Mouse (Mus musculus) frontal cortex, postnatal 36 days (tissue): ENCODE results near the gene Tmem151a.
A peak's percentile ranks its signal among the peaks of the same experiment; 100 is the strongest.

Experiments
- DNase-seq, 2 experiments: peaks; one replicate each; pipeline ENCODE4 v3.0.0; 2022; ENCODE audit warnings: low spot score in 2 of 2

Gene Tmem151a

DNA sequence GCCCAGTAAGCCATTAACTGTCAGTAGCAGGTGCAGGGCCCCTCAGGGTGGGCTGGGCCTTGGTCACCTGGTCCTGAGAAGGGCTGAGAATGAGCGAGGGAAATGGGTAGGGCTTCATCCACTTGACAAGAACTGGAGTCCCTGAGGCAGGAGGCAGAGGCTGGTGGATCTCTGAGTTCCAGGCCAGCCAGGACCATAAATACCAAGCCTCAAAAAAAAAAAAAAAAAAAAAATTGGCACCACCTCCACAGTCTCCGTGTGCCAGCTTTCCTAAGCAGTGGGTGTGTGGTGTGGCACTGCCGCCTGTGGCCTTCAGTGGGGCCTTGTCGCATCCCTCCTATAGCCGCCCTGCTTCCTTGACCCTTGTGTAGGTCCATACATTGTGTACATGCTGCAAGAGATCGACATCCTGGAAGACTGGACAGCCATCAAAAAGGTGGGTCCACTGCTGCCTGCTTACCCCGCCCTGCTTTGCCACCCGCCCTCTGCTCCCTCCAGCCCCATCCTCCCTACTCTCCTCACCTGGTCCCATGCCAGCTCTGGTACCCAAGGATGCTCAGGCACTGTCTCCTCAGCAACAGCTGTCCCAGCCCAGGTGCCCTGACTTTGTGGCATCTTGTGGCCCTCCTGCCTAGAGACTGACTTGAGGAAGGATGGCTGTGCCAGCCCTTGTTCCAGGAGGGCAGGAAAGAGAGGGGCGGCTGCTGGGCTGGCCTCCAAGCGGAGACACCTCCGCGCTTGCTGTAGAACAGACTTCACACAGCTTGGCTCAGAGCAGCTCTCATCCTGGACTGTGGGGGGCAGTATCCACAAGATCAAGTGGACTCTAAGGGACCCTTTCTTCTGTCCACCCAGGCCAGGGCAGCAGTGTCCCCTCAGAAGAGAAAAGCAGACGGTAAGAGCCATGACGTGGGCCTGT, 36.9 kb downstream of the Tmem151a start:
- peak in 1 of 2 experiments; percentile 84 for DNase-seq

DNA sequence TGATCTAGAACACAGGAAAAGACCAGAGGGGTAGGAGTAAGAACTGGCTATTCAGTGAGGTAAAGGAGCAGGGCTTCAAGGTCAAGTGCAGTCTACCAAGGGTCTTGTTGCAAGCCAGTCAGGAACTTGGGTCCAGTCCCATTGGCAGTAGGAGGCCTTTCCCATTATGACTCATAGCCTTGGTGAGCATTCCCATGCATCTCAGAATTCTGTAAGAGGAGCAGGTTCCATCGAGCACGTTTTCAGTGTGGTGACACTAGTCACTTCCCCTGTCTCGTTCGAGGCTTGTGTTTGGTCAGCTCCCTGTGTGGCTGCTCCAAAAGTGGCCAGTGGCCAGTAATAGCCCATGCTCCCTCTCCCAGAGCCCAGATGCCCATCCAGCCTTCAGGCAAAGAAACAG, 39.8 kb downstream of the Tmem151a start:
- DNase-seq: peak in 1 of 2 experiments; percentile 38

DNA sequence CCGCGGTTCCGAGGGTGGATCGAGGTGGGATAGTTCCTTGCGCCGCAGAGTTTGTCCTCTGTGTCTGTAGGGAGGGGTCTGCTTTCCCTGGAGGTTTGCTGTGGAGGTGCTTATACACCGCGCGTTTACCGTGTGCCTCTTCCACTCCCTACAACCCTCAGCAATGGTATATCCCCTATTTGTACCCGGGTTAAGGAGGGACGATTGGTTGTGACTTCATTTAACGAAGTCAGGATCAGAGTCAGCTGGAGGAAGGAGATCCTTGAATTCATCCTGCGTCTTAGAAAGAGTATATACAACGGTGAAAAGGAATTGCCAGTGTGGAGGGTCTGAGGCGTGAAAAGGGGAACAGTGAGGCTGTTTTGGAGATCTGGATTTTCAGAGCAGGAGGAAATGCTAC, 43.7 kb downstream of the Tmem151a start:
- DNase-seq: no peak

DNA sequence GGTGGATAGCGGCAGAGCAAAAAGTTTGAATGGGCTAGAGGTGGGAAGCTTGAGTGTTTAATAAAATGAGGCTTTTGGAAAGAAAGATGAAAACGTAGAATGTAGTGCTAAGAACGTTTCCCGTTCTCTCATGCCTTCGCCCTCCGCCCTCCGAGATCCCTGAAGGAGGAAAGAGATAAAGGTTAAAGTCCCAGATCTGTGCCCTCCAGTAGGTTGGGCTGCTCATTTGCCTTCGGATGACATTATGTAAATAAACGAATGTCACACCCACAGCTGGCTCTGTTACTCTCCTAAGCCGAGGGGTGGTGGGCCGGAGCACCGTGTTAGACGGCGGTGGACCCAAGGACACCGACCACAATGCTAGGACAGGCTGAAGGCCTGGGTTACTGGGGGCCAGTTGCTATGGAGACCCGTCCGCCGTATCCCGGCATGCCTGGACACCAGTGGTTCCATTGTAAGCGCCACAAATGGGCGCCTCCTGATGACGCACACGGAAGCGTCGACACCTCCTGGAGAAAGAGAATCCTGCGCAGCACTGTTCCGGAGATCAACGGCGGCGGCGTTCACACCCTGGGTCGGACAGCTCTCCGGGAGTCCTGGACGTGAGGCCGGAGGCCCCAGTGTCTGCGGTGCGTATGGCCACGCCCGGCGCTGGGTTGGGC, 44.3 kb downstream of the Tmem151a start, which contains the start of gene Brms1:
Gene Brms1, plus strand, starts transcription at position 493 of the 662 bp plus-strand sequence.
- DNase-seq: peak; percentile 93 to 97

DNA sequence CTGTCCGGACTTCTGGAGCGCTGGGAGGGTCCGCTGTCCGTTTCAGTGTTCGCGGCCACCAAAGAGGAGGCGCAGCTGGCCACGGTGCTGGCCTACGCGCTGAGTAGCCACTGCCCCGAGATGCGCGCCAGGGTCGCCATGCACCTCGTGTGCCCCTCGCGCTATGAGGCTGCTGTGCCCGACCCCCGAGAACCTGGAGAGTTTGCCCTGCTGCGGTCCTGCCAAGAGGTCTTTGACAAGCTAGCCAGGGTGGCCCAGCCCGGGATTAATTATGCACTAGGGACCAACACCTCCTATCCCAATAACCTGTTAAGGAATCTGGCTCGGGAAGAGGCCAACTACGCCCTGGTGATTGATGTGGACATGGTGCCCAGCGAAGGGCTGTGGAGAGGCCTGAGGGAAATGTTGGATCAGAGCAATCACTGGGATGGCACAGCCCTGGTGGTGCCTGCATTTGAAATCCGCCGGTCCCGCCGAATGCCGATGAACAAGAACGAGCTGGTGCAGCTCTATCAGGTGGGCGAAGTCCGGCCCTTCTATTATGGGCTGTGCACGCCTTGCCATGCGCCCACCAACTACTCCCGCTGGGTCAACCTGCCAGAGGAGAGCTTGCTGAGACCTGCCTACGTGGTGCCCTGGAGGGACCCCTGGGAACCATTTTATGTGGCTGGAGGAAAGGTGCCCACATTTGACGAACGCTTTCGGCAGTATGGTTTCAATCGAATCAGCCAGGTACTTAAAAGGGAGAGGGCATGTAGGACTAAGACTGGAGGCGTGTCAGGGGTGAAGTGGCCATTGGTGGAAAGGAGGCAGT, 45.8 kb downstream of the Tmem151a start:
- peak in 1 of 2 experiments; percentile 43 for DNase-seq

DNA sequence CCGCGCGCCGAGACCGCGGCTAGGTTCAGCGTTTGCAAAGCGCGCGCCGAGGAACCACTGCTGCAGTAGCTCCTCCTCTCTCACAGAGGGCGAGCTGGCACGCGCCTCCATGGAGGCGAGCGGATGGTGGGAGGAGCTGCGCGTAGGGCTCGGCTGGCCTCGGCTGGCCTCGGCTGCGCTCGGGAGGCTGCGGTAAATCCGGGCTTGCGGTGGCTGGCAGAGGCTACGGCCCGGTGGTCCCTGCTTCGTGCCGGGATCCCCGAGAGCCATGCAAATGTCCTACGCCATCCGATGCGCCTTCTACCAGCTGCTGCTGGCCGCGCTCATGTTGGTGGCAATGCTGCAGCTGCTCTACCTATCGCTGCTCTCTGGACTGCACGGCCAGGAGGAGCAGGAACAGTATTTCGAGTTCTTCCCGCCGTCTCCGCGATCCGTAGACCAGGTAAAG, 46.6 kb downstream of the Tmem151a start, which contains the start of the genes B4gat1 and AC124502.3:
Gene B4gat1, plus strand, starts transcription at position 118 of the 448 bp plus-strand sequence.
Gene AC124502.3, plus strand, starts transcription at position 183 of the 448 bp plus-strand sequence.
- peak; percentile 89 to 91 for DNase-seq

DNA sequence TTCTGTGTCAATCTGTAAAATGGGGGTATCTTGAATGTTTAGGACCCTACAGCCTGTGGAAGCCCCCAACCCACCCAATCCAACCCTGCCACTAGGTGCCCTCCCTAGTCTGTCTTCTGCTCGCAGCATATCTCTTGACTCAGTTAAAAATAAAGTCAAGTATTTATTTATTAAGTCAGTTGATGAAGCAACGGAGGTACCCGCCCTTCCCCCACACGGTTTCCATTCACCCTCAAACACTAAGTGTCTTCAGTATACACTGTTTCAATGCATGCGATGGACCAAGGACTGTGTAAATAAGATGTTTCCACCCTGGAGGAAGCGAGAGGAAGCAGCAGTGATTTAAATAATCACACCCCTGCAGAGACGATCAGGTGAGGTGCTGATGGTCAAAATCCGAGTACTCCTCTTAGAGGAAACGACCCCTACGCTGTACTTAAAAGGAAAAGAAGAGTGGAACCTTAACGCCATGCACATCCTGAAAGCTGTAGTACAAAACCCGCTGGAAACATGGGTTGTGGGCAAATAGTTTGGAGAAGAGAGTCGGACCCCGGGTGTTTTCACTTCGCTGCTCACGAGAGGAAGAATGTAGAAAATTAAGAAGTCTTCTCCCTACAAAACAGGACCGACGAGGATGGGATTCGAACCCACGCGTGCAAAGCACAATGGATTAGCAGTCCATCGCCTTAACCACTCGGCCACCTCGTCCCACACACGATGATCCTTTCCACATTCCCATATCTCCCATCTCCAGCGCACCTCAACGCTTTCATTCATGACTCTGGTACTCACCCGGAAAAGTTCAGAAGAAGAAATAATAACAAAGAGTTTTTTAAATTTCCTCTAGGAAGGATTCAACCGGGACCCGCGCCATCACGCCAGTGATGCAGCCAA, 47.4 kb downstream of the Tmem151a start:
- DNase-seq: peak; percentile 90 to 91

DNA sequence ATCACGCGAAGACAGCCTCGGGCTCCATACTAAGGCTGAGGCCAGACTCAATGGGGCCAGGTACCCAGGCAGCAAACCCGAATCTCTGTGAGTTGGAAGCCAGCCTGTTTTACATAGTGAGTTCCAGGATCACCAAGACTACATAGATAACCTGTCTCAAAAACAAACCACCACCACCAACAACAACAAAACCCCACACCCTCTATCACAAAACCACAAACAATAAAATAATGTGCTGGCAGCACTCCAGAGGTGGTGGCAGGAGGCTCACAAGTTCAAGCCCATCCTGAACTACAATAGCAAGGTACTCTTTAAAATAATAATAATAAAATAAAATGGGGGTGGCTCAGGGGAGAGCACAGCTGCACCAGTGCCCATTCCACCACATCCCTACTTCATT, 48.8 kb downstream of the Tmem151a start:
- DNase-seq: no peak

DNA sequence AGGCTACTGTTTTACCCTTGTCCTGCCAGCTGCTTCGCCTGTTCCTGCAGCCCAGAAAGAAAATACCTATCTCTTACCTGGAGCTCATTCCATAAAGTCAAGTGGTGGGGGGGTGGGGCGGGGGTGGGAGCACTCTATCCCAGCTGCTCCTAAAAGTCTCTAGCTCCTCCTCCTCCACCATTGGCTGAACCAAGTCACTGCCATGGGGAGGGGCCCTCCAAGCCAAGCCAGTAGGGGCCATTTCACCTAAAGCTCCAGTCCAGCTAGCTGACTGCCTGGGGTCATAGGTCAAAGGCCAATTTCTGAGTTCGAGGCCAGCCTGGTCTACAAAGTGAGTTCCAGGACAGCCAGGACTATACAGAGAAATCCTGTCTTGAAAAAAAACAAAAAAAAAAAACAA, 52.6 kb downstream of the Tmem151a start:
- no peak for DNase-seq

DNA sequence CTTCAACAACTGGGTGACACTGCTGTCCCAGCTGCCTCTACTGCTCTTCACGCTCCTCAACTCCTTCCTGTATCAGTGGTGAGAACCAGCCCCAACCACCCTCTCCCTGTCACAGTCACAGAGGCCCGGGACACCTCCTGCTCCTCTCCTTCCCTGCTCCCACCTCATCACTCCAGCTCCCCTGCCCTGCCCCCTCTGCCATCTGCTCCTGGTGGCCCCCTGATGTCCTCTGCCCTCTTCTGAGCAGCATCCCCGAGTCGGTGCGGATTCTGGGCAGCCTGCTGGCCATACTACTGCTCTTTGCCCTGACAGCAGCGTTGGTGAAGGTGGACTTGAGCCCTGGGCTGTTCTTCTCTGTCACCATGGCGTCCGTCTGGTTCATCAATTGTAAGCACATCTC, 59.2 kb downstream of the Tmem151a start:
- no peak for DNase-seq

DNA sequence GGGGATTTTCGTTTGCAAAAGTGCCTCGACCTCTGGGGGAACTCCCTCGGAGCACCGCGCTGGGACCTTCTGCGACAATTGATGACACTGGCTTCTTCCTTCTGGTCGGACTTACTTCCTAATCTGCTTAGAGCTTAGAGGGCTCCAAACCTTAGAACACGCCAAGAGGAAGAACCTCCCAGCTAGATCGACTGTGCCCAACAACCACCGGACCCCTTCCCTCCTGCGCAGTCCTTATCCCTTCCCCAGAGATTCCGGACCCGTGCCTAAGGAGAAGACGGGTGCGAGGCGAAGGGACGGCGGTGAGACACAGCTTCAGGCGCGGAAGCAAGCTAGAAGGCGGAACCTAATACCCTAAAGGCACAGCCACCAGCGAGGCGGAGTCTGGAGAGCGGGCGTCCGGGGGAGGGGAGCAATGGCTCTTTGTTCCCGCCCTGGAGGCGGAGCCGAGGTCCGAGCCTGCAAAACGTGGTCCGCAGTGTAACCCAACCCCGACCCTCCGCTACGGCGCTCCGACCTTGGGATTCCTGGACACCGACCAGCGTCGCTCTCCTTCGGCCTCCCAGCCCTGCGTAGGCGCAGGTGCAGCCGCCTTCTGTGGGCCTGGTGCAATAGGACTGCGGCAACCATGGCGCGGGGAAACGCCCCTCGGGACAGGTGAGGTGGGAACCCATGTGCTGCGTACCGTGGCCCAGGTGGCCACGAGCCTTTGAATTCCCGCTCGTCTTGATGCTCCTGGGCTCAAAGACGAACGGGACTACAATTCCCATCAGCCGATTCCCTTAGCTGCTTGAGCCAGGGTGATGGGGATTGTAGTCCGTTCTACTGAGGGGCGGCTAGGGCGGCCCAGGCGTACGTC, 61.5 kb downstream of the Tmem151a start, which contains the start of gene Slc29a2:
Gene Slc29a2, plus strand, starts transcription at position 240 of the 859 bp plus-strand sequence.
- peak; percentile 88 to 91 for DNase-seq

DNA sequence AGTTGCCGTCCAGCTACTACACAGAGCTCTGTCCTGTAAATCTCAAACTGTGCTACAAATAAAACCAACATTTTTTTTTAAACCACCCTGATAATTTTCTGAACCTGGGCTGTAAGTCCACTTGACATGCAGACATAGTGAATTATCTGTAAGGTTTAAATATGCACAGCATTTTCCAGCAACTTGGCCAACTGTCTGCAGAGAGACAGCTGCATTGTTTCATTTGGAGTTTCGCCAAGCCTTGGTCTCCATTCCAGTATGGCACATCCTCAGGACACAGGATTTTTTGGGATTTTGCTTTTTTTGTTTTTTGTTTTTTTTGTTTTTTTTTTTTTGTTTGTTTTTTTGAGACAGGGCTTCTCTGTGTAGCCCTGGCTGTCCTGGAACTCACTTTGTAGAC, 63.9 kb downstream of the Tmem151a start:
- no peak for DNase-seq
